Mouse (Mus musculus) CH12.LX (cell line): Measurements from ENCODE around the gene Fxyd5.

Experiments
- CHD2 ChIP-seq: IDR thresholded peaks from 2 replicates; pipeline ENCODE4 v1.6.1; 2011; ENCODE audit warnings: low read length, improper control_type of control experiment
- CTCF ChIP-seq, 2 experiments: IDR thresholded peaks in 1 of 2; conservative IDR thresholded peaks in 1 of 2; 2 replicates each; pipeline ENCODE4 v1.5.1; 2011 to 2012; ENCODE audit warnings: low read depth in 2 of 2, low read length in 2 of 2, improper control_type of control experiment in 1 of 2, inconsistent platforms in 1 of 2, mild to moderate bottlenecking in 1 of 2, moderate library complexity in 1 of 2
- ELF1 ChIP-seq: IDR thresholded peaks from 2 replicates; pipeline ENCODE4 v1.6.1; 2014; ENCODE audit warnings: low read depth, mild to moderate bottlenecking, inconsistent platforms, low read length, improper control_type of control experiment
- EP300 ChIP-seq: IDR thresholded peaks from 2 replicates; pipeline ENCODE4 v1.6.1; 2011; ENCODE audit warnings: low read length, improper control_type of control experiment
- GABPA ChIP-seq: IDR thresholded peaks from 2 replicates; pipeline ENCODE4 v1.6.1; 2012; ENCODE audit warnings: low read depth, low read length, improper control_type of control experiment, inconsistent platforms; ENCODE audit not compliant: insufficient replicate concordance
- MAZ ChIP-seq: IDR thresholded peaks from 2 replicates; pipeline ENCODE4 v1.6.1; 2012; ENCODE audit warnings: low read depth, mild to moderate bottlenecking, inconsistent platforms, low read length, improper control_type of control experiment, moderate library complexity
- POLR2A ChIP-seq: IDR thresholded peaks from 2 replicates; pipeline ENCODE4 v1.6.1; 2011; ENCODE audit warnings: low read depth, mild to moderate bottlenecking, improper control_type of control experiment, low read length
- USF1 ChIP-seq: IDR thresholded peaks from 2 replicates; pipeline ENCODE4 v1.6.1; 2014; ENCODE audit warnings: low read depth, mild to moderate bottlenecking, inconsistent platforms, low read length, improper control_type of control experiment
- ZC3H11A ChIP-seq: IDR thresholded peaks from 2 replicates; pipeline ENCODE4 v1.6.1; 2012; ENCODE audit warnings: low read depth, mild to moderate bottlenecking, inconsistent platforms, low read length, improper control_type of control experiment
- ZMIZ1 ChIP-seq: IDR thresholded peaks from 2 replicates; pipeline ENCODE4 v1.6.1; 2012; ENCODE audit warnings: low read depth, mild to moderate bottlenecking, inconsistent platforms, low read length, improper control_type of control experiment

DNA sequence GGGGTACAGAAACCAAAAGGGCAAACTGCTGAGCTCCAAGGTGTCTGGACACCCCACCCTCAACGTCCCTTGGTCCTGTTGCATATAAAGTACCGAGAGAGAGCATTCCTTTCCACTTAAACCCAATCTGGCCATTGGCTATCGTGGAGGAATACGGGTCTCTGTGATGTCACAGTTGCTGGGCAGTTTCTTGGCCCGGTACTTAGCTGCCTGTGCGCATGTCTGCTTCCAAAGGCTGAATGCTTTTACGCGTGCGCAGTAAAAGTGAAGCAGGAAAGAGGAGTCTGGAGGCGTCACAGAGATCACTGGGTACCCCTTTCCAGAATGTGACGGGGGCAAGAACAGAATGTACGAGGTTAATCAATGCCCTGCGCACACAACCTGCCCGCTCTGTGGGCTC, 27.2 kb upstream of the Fxyd5 start:
- no peak for TF ChIP-seq POLR2A
- no peak for TF ChIP-seq MAZ
- TF ChIP-seq ELF1: no peak
- no peak for TF ChIP-seq EP300
- TF ChIP-seq GABPA: no peak
- TF ChIP-seq CHD2: no peak
- no peak for TF ChIP-seq USF1
- no peak for TF ChIP-seq ZC3H11A
- no peak for TF ChIP-seq ZMIZ1
- no peak for TF ChIP-seq CTCF (conservative IDR thresholded peaks at IDR 0.05 in 1 of 2, IDR thresholded peaks at IDR 0.05 in 1 of 2; ENCODE audit: low read depth in 2 of 2, low read length in 2 of 2)
